Mouse (Mus musculus) layer of hippocampus, postnatal 14 days (tissue): ENCODE measurements at regions not wholly inside any gene's neighbourhood (a gene's known extent, or its start where the extent isn't known, plus 50 kb on each side); places are given as distances from the start of the nearest gene placed in this dataset.

Experiments
- DNase-seq, 2 experiments: peaks; one replicate each; pipeline ENCODE4 v3.0.0; 2021 to 2022; ENCODE audit warnings: low spot score in 2 of 2, mixed read lengths in 1 of 2

DNA sequence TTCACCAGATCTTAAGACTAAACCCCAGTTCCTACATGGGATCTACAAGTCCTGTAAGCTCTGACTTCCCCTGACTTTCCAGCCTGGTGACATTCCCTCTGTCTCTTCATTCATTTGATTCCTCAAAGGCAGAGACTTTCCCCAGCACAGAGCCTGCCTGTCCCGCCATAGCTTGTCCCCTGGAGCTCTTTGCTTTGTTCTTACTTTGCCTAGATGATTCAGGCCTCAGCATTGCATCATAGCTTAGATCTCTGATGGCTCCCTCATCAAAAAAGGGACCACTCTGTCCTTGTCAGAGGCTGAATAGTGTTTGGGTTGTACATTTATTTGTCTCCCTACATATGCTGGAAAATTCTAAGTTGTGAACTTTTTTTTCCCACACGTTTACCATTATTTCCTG lies 57.6 kb upstream of the Exoc6 start:
- DNase-seq, result no peak

DNA sequence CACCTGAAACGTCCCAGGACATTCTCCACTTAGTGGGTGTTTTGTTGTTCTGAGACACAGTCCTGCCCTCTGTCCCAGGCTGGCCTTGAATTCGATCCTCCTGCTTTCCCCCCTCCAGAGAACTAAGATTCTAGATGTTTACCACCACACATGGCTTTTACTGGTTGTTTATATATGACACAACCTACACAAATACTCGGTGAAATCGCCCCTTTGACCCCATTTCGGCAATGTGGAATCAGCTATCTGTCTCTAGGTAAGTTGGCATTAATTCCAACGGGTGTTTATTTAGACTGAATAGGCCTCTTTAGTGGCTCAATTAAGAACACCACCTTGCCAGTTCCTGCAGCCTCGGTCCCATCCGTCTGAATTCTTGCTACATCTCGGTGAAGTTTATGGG lies 56.8 kb upstream of the Exoc6 start:
- no peak for DNase-seq

DNA sequence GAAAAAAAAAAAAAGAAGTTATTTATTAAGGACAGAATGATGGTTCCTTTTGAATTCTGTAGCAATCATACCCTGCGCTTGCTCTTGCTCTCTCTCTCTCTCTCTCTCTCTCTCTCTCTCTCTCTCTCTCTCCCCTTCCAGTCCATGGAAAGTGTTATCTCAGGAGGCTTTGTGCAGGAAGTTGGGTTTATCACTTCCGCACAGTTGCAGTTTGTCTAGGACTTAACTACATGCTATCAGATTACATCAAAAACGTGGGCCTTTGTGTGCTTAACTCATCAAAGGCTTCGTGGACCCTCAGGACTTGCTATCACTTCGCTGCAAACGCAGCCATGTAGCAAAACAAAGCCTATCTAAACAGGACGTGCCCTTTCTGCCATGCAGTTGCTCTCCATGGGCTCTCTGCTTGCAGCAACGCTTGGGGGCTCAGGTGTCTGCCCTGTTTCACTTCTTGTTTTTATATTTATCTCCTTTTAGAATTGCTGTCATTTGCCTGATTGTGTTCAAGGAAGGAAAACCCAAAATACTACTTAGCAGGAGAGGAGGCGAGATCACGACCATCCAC lies 56.2 kb upstream of the Exoc6 start:
- peak in 1 of 2 experiments; percentile 4 for DNase-seq

DNA sequence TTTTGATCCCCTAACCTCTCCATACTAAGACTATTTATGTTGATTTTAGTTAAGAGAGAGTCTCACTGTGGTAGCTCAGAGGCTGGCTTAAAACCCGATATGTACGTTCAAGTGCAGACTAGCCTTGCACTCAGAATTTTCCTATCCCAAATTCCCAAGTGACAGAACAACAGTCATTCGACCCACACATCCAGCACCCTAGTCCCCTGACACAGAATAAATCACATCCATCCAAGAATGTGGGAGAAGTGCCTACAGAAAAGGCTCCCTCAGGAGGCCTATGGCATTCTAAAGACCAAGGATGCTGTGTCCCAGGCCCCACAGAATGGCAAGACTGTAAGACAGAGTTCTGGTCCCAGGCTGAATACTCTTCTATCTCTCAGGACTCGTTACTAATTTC lies 55.4 kb upstream of the Exoc6 start:
- no peak for DNase-seq

DNA sequence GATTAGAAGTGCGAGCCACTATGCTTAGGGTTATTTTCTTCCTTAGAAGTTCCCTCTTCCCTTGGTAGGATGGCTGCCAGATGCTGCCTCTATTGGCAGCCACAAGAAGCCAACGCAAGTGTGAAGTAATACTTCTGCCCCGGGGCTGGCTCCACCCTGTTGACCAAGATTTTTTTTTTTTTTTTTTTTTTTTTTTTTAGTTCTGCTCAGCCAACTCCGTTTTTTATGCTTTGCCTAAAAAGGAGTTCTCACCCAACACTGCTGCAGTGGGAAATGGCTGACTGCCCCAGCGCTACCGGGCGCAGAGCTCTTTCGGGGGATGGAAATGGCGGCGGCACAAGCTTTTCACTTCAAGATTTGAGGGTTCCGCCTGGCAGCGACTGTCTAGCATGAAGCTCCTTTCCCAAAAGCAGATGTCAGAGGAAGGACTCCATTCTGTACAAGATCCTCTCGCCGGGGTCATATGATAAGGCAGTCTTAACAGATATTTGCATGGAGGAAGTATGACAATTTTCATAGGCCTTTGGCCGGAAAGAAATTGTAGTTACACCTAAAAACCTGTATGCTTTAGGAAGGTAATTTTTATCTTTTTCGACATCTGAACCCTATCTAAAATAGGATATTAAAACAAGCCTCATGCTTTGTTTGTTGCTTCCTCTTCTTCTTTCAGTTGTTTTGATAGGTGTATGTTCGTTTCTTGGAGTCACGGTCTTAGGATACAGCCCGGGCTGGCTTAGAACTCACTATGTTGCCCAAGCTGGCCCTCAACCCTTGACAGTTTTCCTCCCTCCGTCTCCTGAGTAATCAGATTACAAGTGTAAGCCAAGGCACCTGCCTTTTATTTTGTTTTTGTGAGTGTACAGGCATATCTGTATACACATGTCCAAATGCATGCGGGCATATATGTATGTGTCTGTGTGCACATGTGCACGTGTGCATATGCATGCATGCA lies 54.6 kb upstream of the Exoc6 start:
- DNase-seq, result no peak

DNA sequence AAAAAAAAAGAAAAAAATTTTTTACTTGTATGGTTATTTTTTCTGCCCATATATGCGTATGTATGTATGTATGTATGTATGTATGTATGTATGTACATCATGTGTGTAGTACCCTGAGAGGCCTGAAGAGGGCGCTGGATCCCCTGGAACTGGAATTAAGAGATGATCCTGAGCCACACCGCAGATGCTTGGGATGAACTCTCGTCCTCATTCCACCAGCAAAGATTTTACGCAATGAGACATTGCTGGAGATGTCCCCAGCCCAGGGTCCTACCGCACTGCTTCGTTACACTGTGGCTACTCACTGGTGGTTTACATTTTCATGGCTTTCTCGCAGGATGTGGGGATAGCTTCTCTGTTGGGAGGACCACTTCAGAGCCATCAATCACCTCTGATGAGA lies 53.5 kb upstream of the Exoc6 start:
- DNase-seq, result no peak

DNA sequence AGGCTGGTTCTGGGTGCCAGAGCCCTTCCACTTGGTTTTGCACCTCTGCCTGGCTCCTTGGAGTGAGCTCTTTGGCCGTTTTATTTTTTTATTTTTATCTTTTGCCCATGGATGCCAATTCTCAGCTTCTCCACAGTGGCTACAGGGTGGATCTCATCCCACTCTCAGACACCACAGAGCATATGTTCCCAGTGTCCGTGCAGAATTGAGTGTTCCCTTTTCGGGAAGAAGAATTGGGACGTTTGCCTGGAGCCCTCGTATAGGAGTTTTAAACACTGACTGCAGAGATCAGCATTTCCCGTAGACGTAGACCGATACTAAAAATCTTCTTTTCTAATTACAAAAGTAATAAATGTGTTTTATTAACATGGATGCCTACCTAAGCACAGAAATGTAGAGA lies 53.1 kb upstream of the Exoc6 start:
- no peak for DNase-seq

DNA sequence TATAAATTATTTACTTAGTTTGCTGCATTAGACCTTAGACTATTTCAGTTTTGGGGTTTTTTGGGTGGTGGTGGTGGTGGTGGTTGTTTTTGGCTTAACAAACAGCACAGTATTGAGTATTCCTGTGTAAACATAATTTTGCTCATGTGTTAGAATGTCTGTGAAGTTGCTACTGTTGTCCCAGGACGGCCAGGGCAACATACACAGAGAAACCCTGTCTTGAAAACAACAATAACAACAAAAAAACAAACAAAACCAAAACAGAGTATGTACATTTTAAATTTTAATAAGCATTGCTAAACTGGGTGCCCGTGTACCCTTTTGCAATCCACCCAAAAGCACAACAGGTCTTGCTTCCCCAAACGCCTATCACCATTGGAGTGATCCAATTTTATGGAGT lies 51.8 kb upstream of the Exoc6 start:
- no peak for DNase-seq
